Mouse (Mus musculus) urinary bladder, postnatal 10 days (tissue): ENCODE data around the gene Prpf31.
"Not testable (repeated sequence)": the region's sequence is repeated elsewhere in the genome, so short reads cannot be mapped to it uniquely, and the experiment has no call there.

Source experiments
- DNase-seq: peaks from one replicate; pipeline ENCODE4 v3.0.0; 2022; ENCODE audit warnings: low spot score

Gene Prpf31

GRCm38 (mm10) chr7:3629543-3630477 is at the start of gene Prpf31, which contains the start of gene Tfpt:
Gene Prpf31, plus strand, starts transcription at chr7:3629985.
Gene Tfpt, minus strand, starts transcription at chr7:3629929.
- peak; percentile 57 for DNase-seq

GRCm38 (mm10) chr7:3580029-3580428 is 49.8 kb upstream of the Prpf31 start:
- DNase-seq = no peak

GRCm38 (mm10) chr7:3585763-3586162 is 44.0 kb upstream of the Prpf31 start:
- no peak for DNase-seq

- no peak for DNase-seq
Observed at GRCm38 (mm10) chr7:3586255-3586654, 43.5 kb upstream of the Prpf31 start.

DNA sequence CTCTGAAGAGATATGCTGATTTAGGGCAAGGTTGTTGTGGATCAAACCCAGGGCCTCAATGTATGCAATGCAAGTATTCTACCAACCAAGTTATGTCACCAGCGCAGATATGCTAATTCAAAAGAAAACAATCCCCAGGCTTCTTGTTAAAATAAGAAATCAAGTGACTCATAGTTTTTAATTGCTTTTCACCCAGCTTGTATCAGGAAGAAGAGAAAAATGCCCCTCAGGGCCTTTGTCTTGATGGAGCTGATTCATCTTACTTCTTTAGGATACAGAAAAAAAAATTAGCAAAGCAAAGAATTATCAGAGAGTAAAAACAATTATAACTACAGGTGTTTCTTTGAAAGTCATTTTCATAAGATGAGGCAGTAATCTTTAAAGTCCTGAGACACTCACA is 42.5 kb upstream of the Prpf31 start:
- DNase-seq = no peak

DNA sequence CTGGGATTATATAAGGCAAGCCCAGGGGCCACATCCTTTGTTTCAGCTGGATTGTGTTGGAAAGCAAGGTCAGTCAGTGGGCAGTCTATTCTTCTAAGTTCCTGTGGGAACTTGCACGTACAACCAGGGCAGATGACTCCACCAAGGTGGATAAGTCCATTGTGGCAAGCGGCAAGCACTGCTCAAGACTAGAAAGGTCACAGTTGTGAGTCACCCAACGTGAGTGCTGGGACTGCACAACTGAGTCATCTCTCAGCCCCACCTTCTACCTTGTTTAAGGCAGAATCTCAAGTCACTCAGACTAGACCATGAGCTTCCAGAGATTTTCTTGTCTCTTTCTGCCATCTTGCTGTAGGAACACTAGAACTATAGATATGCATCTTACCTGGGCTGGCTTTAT is 39.2 kb upstream of the Prpf31 start:
- DNase-seq = no peak

DNA sequence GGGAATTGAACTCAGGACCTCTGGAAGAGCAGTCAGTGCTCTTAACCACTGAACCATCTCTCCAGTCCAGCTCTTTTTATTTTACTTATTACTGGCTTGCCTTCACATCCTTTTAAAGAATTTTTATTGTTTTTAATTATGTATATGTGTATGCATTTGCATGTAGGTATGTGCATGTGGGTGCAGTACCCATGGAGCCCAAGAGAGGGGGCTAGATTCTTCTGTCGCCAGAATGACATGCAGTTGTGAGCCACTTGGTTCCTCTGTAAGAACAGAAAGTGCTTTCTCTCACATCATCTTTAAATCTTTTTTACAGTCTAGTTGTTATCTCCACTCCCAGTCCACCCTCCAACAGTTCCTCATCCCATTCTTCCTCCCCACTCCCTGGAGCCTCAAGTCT is 38.3 kb upstream of the Prpf31 start:
- DNase-seq = no peak

GRCm38 (mm10) chr7:3593855-3594254 is 35.9 kb upstream of the Prpf31 start:
- DNase-seq = no peak

GRCm38 (mm10) chr7:3594686-3595085 is 35.1 kb upstream of the Prpf31 start:
- no peak for DNase-seq

DNA sequence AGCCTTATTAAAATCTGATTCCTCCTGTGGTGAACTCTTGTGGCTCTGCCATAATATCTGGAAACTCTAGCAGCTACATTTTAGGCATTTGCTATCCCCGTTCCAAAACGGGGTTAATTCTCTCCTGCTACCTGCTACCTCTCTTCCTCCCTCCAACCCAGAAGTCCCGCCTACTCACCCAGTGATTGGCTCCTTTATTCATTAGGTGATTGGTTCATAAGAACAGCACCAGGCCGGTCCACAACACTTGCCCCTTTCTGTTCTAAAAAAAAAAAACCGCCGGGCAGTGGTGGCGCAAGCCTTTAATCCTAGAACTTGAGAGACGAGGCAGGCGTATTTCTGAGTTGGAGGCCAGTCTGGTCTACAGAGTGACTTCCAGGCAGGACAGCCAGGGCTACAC is 34.6 kb upstream of the Prpf31 start:
- no peak for DNase-seq

- DNase-seq = not testable (repeated sequence)
Observed at GRCm38 (mm10) chr7:3597755-3598154, 32.0 kb upstream of the Prpf31 start.

DNA sequence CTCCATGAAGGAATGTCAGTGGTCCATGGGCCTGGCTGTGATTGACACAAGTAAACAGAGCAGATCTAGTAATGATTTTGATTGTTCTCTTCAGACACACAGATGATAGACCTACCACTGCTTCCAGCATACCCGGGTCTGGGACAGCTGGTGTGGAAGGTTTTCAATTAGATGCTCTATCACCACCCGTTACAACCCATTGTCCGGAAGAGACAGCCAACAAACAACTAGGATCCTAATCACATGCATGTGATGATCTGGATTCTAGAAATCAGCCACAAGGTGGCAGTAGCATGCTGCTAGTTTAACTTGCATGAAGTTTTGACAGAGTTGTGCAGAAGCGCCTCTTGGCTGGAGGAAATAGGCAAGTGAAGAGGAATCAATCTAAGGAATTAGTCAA is 28.7 kb upstream of the Prpf31 start:
- no peak for DNase-seq

DNA sequence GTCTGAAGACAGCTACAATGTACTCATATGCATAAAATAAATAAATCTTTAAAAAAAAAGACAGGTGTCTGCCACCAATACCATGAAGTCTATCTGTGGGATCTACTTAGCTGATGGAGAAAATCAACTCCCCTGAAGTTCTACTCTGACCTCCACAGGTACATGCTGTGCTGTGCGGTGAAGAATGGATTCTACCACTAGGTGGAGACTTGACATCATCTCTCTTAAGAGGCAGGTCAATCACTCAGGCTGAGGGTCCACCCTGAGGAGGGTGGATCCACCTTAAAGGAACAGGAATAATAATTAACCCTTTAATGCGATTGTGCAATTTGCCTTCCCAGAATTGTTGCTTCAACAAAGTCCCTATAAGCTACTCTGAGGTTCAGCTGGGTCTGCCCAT is 23.0 kb upstream of the Prpf31 start:
- DNase-seq = no peak

DNA sequence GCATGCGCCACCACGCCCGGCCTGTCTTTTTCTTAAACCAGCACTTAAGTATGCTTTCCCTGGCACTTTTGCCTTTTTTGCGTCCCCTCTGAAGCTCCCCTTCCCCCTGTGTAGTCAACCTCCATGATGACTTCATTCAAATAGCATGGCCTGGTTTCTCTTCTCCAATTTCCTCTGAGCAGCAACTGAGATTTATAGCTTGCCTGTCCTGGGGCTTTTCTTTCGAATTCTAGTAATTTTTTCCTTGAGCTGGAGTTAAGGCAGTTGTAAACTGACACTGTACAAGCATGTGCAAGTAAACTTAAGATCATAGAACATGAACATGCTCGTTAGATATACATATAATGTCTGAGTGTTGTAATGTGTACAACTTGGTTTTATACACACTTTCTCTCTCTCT is 22.4 kb upstream of the Prpf31 start:
- no peak for DNase-seq

GRCm38 (mm10) chr7:3608668-3609067 is 21.1 kb upstream of the Prpf31 start:
- no peak for DNase-seq

DNA sequence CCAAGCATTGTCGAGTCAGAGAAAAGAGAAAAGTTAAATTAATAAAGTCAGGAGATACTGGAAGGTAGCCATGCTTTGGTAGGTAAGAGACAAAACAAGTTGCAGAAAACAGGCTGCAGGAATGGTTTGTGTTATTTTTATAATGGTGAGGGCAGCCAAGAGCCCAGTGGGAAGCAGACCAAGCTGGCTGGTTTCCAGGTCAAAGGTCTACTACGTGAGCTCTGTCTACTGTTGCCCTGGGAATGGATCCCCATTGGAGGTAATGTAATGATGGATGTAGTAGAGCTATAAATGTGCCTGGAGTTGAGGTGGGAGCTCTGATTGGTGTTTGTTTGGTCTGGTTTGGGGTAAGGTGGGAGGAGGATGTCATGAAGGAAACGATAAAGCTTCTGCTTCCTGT is 20.7 kb upstream of the Prpf31 start:
- no peak for DNase-seq

DNA sequence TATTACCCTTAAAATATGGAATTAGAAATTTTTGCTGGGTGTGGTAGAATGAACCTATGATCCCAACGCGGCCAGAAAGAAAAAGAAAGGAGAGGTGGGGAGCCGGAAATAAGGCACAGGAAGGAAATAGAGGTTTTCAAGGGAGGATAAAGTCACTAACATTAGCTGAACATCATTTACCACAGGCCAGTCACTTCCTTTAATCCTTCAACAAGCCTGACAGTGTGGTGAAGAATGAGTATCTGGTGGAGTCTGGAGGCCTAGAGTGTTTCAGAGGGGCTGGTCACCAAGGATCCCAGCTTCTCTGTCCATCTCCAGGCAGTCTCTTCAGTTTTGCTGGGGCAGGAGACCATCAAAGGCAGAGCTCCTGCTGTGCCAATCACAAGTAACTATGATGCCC is 19.3 kb upstream of the Prpf31 start:
- no peak for DNase-seq

DNA sequence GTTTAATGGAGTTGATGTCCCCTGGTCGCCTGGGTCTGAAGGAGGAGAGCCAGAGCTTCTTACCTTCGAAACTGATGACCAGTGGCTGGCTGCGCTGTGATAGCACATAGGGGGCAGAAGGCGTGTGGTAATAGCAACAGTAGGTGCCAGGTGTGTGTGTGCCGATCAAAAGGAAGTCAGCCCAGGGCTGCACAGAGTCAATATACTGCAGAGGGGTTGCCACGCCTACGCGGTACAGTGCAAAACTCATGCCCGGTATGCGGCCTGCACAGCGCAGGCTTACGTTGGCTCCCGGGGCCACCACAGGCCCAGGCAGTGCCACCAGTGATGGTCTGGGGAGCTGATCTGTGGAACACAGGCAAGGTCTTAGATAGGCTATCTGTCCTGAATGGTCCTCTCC is 18.8 kb upstream of the Prpf31 start:
- DNase-seq = no peak

- no peak for DNase-seq
Observed at GRCm38 (mm10) chr7:3614021-3614420, 15.8 kb upstream of the Prpf31 start.

GRCm38 (mm10) chr7:3616057-3616388 is 13.8 kb upstream of the Prpf31 start, which contains the start of gene Oscar:
Gene Oscar, minus strand, starts transcription at chr7:3616157.
- no peak for DNase-seq

DNA sequence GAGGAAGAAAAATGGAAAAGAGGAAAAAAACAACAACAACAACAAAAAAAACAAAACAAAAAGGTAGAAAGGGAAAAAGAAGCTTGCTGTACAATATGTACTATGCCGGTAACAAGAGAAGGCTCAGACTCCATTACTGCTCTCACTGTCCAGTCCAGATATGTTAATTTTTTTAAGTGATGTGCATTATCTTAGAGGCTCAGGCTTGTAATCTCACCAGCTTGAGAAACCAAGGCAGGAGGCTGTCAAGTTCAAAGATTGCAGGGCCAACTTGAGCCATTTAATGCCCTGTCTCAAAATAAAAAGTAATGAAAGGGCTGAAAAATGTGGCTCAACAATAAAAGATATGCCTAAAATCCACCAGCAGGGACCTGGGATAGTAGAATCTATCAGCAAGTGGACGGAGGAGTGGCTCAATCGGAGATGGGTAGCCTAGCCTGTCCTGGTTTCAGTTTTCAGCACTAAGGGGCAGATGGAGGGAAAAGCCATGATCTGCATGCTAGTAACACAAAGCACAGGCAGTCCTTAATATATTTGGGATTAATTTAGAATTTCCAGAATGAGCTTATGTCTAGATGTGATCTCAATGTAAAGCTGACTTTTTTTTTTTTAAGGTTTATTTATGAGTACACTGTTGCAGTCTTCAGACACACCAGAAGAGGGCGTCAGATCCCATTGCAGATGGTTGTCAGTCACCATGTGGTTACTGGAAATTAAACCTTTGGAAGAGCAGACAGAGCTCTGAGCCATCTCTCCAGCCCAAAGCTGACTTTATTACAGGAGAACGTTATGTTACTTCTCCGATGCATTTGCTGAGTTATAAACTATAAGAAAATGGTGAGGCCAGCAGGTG is 13.2 kb upstream of the Prpf31 start:
- DNase-seq = no peak

- no peak for DNase-seq
Observed at GRCm38 (mm10) chr7:3617242-3617995, 12.4 kb upstream of the Prpf31 start, which contains the start of gene Ndufa3. Gene Ndufa3, plus strand, starts transcription at chr7:3617373.
